Mouse (Mus musculus) spleen, embryonic (tissue): ENCODE measurements at regions not wholly inside any gene's neighbourhood (a gene's known extent, or its start where the extent isn't known, plus 50 kb on each side); places are given as distances from the start of the nearest gene placed in this dataset.

Experiments used
- CTCF ChIA-PET: fragments of 350-600 bp; sonication (Branson Sonifier 250); formaldehyde crosslinking; loops from one replicate; lab custom pipeline; 2022; lab: Charles Lee

DNA sequence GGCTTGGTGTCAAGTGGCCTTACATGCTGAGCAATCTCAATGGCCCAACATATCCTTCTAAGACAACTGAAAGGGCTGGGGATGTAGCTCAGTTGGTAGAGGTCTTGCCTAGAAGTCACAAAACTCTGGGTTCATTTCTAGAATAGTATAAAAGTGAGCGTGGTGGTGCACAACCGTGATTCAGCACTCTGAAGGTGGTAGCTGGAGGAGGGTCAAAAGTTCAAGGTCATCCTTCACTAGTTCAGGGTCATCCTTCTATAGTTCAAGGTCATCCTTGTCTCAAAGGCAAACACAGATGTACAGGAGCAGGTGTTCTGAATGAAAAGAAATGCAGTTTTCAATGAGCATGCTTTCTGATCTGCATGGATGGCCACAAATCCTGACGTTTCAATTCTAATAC, 101.5 kb upstream of the Marcks start:
- CTCF ChIA-PET: no interaction called here

- CTCF ChIA-PET: interaction anchor here (0.6 kb wide), 1 partner anchor 43 kb away, joined by 3 read pairs; no protein-coding TSS in a partner anchor
Observed at GRCm38 (mm10) chr10:37236001-37236822, 97.5 kb upstream of the Marcks start.

DNA sequence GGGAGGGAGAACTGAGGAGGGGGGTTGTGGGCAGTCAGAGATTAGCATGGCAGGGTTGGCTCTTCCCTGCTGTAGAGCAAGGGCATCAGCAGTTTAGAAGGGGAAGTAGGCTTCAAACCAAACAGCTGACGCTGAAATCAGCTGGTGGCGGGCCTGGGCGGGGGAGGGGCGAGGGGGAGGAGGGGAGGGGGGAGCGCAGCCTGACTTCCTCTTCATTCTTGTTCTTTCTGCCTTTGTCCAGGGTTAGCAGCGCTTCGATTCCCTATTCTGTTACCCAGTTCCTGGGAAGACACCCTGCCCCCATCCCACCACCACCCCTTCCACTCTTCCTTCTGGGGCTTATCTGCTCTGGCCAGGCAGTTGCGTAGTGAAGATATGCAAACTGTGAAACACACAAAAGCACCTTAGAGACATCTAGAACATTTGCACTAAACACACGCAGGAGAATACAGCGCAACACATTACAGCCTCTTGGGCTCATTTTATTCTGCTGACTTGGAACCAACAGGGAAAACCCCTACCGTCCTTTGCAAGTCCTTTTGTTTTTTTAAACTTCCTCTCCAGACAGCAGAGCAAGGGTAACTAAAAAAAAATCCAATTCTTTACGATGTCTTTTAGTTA, 93.3 kb upstream of the Marcks start:
- CTCF ChIA-PET: interaction anchor here (0.7 to 0.9 kb wide), 4 partner anchors 44 to 110 kb away, joined by 4 to 5 read pairs (median 4); no protein-coding TSS in a partner anchor

- CTCF ChIA-PET: interaction anchor here (0.8 kb wide), 1 partner anchor 111 kb away, joined by 4 read pairs; no protein-coding TSS in a partner anchor
Observed at GRCm38 (mm10) chr10:37231159-37231558, 92.4 kb upstream of the Marcks start.

GRCm38 (mm10) chr10:37227889-37228288, 89.2 kb upstream of the Marcks start:
- CTCF ChIA-PET: interaction anchor here (0.5 kb wide), 1 partner anchor 536 kb away, joined by 9 read pairs; no protein-coding TSS in a partner anchor

GRCm38 (mm10) chr10:37221730-37222129, 83.0 kb upstream of the Marcks start:
- CTCF ChIA-PET: interaction anchor here (0.6 kb wide), 2 partner anchors 80 to 83 kb away, joined by 3 to 6 read pairs; no protein-coding TSS in a partner anchor

DNA sequence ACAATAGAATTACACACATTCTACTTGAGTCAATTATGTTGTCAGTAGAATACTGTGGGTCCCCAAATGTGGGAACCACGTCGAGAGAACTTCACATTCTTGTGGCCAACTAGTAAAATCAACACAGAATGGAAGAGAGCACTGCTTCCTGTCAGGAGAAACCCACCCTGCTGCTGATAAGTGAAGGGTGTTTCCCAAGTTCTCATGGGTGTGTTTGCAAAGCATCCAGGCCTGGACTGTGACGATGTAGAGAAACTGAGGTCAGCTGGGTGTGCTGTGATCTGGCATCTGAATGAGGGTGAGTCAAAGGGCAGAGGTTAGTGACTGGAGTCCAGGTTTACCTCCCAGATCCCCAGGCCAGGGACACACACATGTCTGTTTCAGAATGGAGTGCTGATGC, 81.7 kb upstream of the Marcks start:
- CTCF ChIA-PET: interaction anchor here (0.7 kb wide), 1 partner anchor 96 kb away, joined by 3 read pairs; no protein-coding TSS in a partner anchor

- CTCF ChIA-PET: no interaction called here
Observed at GRCm38 (mm10) chr10:37219936-37220335, 81.2 kb upstream of the Marcks start.

DNA sequence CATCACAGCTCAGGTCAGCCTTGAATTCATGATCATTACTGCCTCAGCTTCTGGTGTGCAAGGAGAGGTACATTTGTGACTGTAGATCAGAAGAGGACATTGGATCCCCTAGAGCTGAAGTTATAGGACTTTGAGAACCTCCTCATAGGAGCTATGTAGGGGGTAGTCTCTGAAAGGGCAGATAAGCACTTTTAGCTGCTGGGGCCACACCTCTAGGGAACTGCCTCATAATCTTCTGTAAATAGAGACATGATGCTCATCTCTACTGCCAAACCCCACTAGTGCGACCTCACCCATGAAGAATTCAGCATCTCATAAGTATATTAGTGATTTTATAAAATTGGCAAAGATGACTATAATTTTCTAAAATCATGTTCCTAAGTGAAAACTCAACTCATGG, 80.7 kb upstream of the Marcks start:
- CTCF ChIA-PET: no interaction called here

DNA sequence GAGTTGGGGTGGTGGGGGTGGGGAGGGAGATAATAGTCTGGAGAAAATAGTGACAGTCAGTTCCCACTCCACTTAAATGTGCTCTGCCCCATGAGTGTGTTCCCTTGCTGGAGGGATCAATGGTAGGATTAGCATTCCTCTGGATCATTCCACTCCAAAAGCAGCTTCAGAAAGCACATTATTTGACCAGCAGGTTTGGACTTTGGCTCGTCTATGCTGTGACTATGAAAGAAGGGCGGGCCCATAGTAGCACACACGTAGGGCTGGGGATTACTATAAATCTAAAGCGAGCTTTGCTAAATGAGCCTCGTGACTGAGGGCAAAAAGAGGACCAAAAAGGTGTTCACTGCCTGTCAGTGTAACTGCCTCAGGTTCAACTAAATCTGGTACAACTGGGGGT, 75.9 kb upstream of the Marcks start:
- CTCF ChIA-PET: no interaction called here

GRCm38 (mm10) chr10:37212350-37213035, 73.8 kb upstream of the Marcks start:
- CTCF ChIA-PET: no interaction called here

- CTCF ChIA-PET: no interaction called here
Observed at GRCm38 (mm10) chr10:37211305-37211704, 72.6 kb upstream of the Marcks start.

DNA sequence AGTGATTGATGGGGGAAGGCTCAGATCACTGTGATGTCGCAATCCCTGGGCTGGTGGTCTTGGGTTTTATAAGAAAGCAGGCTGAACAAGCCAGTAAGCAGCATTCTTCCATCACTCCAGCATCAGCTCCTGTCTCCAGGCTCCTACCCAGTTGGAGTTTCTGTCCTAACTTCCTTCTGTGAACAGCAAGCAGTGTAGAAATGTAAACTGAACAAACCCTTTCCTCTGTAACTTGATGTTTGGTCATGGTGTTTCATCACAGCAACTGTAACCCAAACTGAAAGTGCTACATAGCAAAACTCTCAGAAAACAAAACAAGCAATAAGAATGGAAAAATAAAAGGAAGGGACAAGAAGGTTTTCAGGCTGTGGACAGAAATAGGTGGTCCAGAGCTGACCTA, 71.5 kb upstream of the Marcks start:
- CTCF ChIA-PET: no interaction called here

GRCm38 (mm10) chr10:37206986-37207385, 68.3 kb upstream of the Marcks start:
- CTCF ChIA-PET: no interaction called here

- CTCF ChIA-PET: no interaction called here
Observed at GRCm38 (mm10) chr10:37206546-37206945, 67.8 kb upstream of the Marcks start.

DNA sequence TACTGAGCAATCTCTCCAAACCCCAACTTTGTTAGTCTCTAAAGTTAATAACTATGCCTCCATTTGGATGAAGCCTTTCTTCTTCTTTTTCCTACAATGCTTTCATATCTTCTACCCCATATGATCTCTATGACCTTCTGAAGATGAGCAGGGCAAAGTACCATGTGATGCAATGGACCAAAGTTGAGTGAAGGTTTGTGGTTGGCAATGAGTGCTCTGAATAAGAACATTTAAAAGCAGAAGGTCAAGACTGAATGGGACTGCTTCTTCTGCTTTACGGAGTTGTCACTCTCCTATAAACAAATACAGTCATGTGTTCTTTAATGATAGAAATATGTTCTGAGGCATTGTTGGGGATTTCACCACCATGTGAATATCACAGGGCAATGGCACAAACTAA, 65.0 kb upstream of the Marcks start:
- CTCF ChIA-PET: no interaction called here

DNA sequence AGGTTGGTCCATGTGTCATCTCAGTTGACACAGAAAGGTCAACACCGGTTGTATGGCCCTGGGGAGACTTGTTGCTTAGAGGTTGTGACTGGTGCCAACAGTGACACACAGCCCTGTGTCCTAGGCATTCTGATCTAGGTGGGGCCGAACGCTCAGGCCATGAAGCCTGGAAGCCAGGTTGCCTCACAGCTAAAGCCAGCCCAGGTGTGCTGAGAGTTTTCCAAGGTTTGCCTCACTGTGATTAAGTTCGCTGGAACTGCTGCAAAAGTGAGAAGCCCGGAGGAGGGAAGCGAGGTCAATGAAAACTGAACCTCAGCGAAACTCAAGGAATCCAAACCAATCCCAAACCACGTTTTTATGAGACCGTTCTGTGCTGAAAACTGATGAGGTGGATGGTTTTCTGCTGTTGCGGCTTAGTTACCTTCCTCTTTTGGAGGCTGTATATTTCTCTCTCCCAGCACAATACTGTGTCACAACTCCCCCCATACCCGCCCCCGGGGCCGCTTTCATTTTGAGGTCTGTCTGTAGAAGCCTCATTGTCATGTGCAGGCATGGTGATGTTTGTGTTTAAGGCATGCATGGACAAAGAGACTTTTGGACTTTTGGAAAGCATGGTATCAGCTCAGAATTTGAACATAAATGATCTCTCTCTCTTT, 56.2 kb upstream of the Marcks start:
- CTCF ChIA-PET: interaction anchor here (0.5 to 0.6 kb wide), 3 partner anchors 36 to 928 kb away, joined by 3 to 4 read pairs (median 4); no protein-coding TSS in a partner anchor

GRCm38 (mm10) chr10:37194131-37194797, 55.5 kb upstream of the Marcks start:
- CTCF ChIA-PET: no interaction called here

DNA sequence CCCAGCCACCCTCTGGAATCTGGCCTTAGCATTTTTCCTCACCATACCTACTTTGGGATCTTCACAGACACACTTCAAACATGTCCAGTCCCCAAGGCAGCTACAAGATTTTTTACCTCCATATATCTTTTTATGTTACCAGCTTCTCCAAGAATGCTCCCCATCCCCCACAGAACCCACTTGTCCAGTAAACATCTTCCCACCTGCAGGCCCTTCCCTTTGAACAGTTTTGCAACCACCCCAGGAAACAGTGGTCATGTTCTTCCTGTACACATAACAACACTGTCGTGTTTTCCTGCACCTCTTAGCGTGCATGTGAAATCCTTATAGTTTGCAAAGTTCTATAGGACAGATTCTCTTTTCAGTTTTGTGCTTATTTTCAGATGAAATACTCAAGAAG, 53.9 kb upstream of the Marcks start:
- CTCF ChIA-PET: no interaction called here

DNA sequence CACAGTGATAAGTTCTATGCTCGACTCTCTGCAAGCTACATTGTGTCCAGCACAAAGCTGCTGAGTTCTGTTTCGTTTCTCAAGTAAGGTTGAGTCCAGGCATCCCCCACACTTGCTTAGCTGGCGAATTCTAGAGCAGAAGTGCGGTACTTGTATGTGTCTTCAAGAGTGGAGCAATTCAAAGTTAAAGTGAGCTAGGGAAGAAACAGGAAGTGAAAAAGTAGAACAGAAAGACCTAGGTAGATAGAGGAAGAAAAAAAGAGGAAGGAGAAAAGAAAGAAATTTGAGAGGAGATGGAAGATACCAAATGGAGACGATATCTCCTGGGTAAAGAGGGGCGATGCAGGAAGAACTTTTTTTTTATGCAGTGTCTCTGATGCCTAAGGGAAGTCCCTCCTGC, 51.4 kb upstream of the Marcks start:
- CTCF ChIA-PET: no interaction called here
